Mouse (Mus musculus): ENCODE measurements at regions not wholly inside any gene's neighbourhood (a gene's known extent, or its start where the extent isn't known, plus 50 kb on each side); places are given as distances from the start of the nearest gene placed in this dataset.

GRCm38 (mm10) chr13:102566846-102567572 is 126.3 kb upstream of the Cd180 start:
- H3K4me3 ChIP-seq (replicated peaks; ENCODE audit: low read depth, low read length) = no peak overlapping the region
- WGBS = 58% methylated on average over 3 of the region's 3 CpGs
- no peaks in the 10 kb centered on the region for H3K9me3 ChIP-seq (ENCODE audit: control insufficient read depth, low read length)
- no peak overlapping the region for H3K9ac ChIP-seq (replicated peaks; ENCODE audit: low read length)
- ATAC-seq (ENCODE audit: low FRiP score, low TSS enrichment) (no peak), DNase-seq (no peak)
- H3K27me3 ChIP-seq (ENCODE audit: control insufficient read depth, insufficient read depth, low read length) = no peaks in the 10 kb centered on the region
- no peak overlapping the region for H3K4me2 ChIP-seq (ENCODE audit: low read length)
- H3K27ac ChIP-seq (replicated peaks; ENCODE audit: low read depth, low read length) = no peak overlapping the region
- H3K36me3 ChIP-seq (ENCODE audit: control insufficient read depth, insufficient read depth, low read length) = no peaks in the 10 kb centered on the region
- H3K4me1 ChIP-seq (ENCODE audit: control insufficient read depth, insufficient read depth, low read length) = 0 out of 2 replicates have a peak, but pooled peaks cover 3% of the 10 kb centered on the region

DNA sequence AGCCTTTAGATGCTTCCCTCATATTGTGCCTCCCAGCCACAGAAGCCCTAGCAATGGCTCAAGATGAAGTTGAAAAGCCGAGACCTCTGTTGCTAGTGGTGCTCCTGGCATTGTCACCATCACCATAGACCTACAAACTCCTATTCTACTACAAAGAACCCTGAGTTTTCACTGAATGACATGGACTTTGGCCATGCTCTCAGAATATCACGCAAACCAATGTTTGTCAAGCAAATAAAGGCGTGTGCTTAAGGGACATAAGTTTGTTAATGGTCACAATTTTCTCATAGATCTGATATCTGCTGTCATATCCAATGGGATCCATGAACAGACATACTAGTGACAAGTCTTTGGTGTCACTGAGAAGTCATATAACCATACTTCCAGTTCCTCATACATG is 123.8 kb upstream of the Cd180 start:
- Histone ChIP-seq H3K36me3 (ENCODE audit: control insufficient read depth, insufficient read depth, low read length) (no peaks in the 10 kb centered on the region), H3K27ac (replicated peaks; ENCODE audit: low read depth, low read length) (no peak overlapping the region), H3K27me3 (ENCODE audit: control insufficient read depth, insufficient read depth, low read length) (no peaks in the 10 kb centered on the region), H3K9me3 (ENCODE audit: control insufficient read depth, low read length) (no peaks in the 10 kb centered on the region), H3K4me2 (ENCODE audit: low read length) (no peak overlapping the region), H3K4me1 (ENCODE audit: control insufficient read depth, insufficient read depth, low read length) (0 out of 2 replicates have a peak, but pooled peaks cover 3% of the 10 kb centered on the region), H3K9ac (replicated peaks; ENCODE audit: low read length) (no peak overlapping the region), H3K4me3 (replicated peaks; ENCODE audit: low read depth, low read length) (no peak overlapping the region)
- DNase-seq (no peak), ATAC-seq (ENCODE audit: low FRiP score, low TSS enrichment) (no peak)
- 96% methylated on average over 3 of the region's 3 CpGs for WGBS

DNA sequence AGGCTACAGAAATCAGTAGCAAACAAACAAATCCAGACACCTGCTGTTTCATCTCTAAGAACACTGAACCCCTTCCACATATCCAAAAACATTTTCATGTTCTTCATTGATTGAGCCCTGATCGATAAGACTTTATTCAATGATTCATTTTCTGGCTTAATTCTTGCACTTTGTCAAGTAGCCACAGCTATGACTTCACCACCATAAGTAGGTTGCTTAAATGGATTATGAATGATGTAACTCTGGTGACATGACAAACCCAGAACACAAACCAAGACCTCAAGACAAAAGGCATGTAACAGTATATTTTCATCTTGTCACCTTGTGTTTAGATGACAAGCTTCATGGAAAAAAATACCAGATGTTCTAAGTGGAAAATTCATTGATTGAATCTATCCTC is 123.1 kb upstream of the Cd180 start:
- H3K27me3 ChIP-seq (ENCODE audit: control insufficient read depth, insufficient read depth, low read length) = no peaks in the 10 kb centered on the region
- ATAC-seq (ENCODE audit: low FRiP score, low TSS enrichment) = no peak
- WGBS = 95% methylated on average over 1 of the region's 1 CpGs

GRCm38 (mm10) chr13:102573286-102573921 is 120.0 kb upstream of the Cd180 start:
- Histone ChIP-seq H3K9ac (replicated peaks; ENCODE audit: low read length) (no peak overlapping the region), H3K36me3 (ENCODE audit: control insufficient read depth, insufficient read depth, low read length) (no peaks in the 10 kb centered on the region), H3K9me3 (ENCODE audit: control insufficient read depth, low read length) (no peaks in the 10 kb centered on the region), H3K4me1 (ENCODE audit: control insufficient read depth, insufficient read depth, low read length) (no peaks in the 10 kb centered on the region), H3K4me2 (ENCODE audit: low read length) (no peak overlapping the region), H3K27ac (replicated peaks; ENCODE audit: low read depth, low read length) (no peak overlapping the region), H3K4me3 (replicated peaks; ENCODE audit: low read depth, low read length) (no peak overlapping the region), H3K27me3 (ENCODE audit: control insufficient read depth, insufficient read depth, low read length) (no peaks in the 10 kb centered on the region)
- DNase-seq (peak; percentile 33), ATAC-seq (ENCODE audit: low FRiP score, low TSS enrichment) (peak; percentile 46; the same call in 1 of the 2 replicates)
- WGBS = 23% methylated on average over 5 of the region's 5 CpGs

More for the DNA sequence above, 123.1 kb upstream of the Cd180 start:
- 0 out of 2 replicates have a peak, but pooled peaks cover 3% of the 10 kb centered on the region for H3K4me1 ChIP-seq (ENCODE audit: control insufficient read depth, insufficient read depth, low read length)
- no peak overlapping the region for H3K4me3 ChIP-seq (replicated peaks; ENCODE audit: low read depth, low read length)
- no peak overlapping the region for H3K27ac ChIP-seq (replicated peaks; ENCODE audit: low read depth, low read length)
- no peak for DNase-seq
- no peaks in the 10 kb centered on the region for H3K9me3 ChIP-seq (ENCODE audit: control insufficient read depth, low read length)
- H3K36me3 ChIP-seq (ENCODE audit: control insufficient read depth, insufficient read depth, low read length) = no peaks in the 10 kb centered on the region
- H3K9ac ChIP-seq (replicated peaks; ENCODE audit: low read length) = no peak overlapping the region
- no peak overlapping the region for H3K4me2 ChIP-seq (ENCODE audit: low read length)

DNA sequence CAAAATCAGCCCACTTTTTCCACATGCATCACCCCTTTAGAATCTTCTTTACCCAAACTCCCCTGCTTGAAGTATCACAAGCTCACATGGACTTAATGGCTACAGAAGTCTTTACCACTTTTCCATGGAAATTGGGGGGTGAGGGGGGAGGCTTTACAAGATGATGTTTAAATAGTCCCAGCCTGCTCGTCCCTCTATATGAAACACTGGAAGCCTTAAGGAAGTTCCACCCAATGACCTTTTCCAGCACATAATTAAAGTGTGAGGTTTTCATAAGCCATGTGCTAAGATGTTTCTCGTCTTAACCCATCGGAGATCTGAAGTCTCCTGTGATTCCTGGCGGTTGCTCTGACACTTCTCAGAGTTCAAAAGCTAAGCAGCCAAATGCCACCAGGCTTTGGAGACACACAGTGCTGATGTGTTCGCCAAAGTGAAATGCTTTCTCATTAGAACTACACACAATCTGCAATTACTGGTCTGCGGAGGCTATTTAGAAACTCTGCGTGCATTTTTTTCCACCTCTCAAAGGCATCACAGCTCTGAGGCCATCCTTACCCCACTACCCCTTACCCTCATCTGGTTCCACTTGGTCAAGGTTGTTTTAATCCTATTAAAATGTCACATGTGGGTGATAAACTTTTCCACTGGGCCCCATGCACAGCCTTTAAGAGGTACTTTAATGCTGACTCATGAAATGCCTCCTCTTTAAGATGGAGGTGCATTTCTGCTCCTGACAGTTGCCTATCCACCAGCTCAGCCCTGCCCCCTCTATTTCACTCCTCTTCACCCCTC is 116.3 kb upstream of the Cd180 start:
- Histone ChIP-seq H3K9me3 (ENCODE audit: control insufficient read depth, low read length) (no peaks in the 10 kb centered on the region), H3K4me3 (replicated peaks; ENCODE audit: low read depth, low read length) (no peak overlapping the region), H3K27me3 (ENCODE audit: control insufficient read depth, insufficient read depth, low read length) (no peaks in the 10 kb centered on the region), H3K4me1 (ENCODE audit: control insufficient read depth, insufficient read depth, low read length) (no peaks in the 10 kb centered on the region), H3K9ac (replicated peaks; ENCODE audit: low read length) (no peak overlapping the region), H3K4me2 (ENCODE audit: low read length) (no peak overlapping the region), H3K27ac (replicated peaks; ENCODE audit: low read depth, low read length) (no peak overlapping the region), H3K36me3 (ENCODE audit: control insufficient read depth, insufficient read depth, low read length) (no peaks in the 10 kb centered on the region)
- DNase-seq (no peak), ATAC-seq (ENCODE audit: low FRiP score, low TSS enrichment) (no peak)
- whole genome bisulfite sequencing = 78% methylated on average over 7 of the region's 7 CpGs

DNA sequence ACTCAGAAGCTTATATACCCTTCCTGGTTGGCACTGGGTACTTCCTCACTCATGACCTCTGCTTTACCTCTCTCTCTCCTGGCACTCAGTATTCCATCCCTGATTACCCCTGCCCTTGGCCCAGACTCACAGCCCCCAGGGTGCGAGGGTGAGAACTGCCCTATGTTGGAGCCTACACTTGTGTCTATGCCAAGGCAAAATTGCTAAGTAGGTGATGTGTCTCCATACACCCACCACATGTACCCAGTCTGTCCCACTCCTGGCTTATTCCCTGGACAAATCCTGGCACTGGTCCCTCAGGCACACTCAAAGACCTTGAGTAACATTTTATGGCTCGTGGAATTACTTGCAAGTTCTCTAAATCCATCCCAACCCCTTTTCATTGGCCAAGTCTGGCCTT is 114.5 kb upstream of the Cd180 start:
- 83% methylated on average over 2 of the region's 2 CpGs for WGBS
- Histone ChIP-seq H3K36me3 (ENCODE audit: control insufficient read depth, insufficient read depth, low read length) (no peaks in the 10 kb centered on the region), H3K9me3 (ENCODE audit: control insufficient read depth, low read length) (no peaks in the 10 kb centered on the region), H3K27me3 (ENCODE audit: control insufficient read depth, insufficient read depth, low read length) (no peaks in the 10 kb centered on the region), H3K27ac (replicated peaks; ENCODE audit: low read depth, low read length) (no peak overlapping the region), H3K9ac (replicated peaks; ENCODE audit: low read length) (no peak overlapping the region), H3K4me2 (ENCODE audit: low read length) (no peak overlapping the region), H3K4me3 (replicated peaks; ENCODE audit: low read depth, low read length) (no peak overlapping the region), H3K4me1 (ENCODE audit: control insufficient read depth, insufficient read depth, low read length) (no peaks in the 10 kb centered on the region)
- ATAC-seq (ENCODE audit: low FRiP score, low TSS enrichment) (peak; percentile 37; the same call in 1 of the 2 replicates), DNase-seq (no peak)

- H3K9me3 ChIP-seq (ENCODE audit: control insufficient read depth, low read length) = no peaks in the 10 kb centered on the region
- H3K4me1 ChIP-seq (ENCODE audit: control insufficient read depth, insufficient read depth, low read length) = no peaks in the 10 kb centered on the region
- no peak overlapping the region for H3K4me3 ChIP-seq (replicated peaks; ENCODE audit: low read depth, low read length)
- H3K4me2 ChIP-seq (ENCODE audit: low read length) = no peak overlapping the region
- ATAC-seq (ENCODE audit: low FRiP score, low TSS enrichment) (no peak), DNase-seq (no peak)
- no peak overlapping the region for H3K27ac ChIP-seq (replicated peaks; ENCODE audit: low read depth, low read length)
- WGBS = 93% methylated on average over 3 of the region's 3 CpGs
- H3K9ac ChIP-seq (replicated peaks; ENCODE audit: low read length) = no peak overlapping the region
- H3K36me3 ChIP-seq (ENCODE audit: control insufficient read depth, insufficient read depth, low read length) = no peaks in the 10 kb centered on the region
- H3K27me3 ChIP-seq (ENCODE audit: control insufficient read depth, insufficient read depth, low read length) = no peaks in the 10 kb centered on the region
Observed at GRCm38 (mm10) chr13:102579638-102580037, 113.7 kb upstream of the Cd180 start.

DNA sequence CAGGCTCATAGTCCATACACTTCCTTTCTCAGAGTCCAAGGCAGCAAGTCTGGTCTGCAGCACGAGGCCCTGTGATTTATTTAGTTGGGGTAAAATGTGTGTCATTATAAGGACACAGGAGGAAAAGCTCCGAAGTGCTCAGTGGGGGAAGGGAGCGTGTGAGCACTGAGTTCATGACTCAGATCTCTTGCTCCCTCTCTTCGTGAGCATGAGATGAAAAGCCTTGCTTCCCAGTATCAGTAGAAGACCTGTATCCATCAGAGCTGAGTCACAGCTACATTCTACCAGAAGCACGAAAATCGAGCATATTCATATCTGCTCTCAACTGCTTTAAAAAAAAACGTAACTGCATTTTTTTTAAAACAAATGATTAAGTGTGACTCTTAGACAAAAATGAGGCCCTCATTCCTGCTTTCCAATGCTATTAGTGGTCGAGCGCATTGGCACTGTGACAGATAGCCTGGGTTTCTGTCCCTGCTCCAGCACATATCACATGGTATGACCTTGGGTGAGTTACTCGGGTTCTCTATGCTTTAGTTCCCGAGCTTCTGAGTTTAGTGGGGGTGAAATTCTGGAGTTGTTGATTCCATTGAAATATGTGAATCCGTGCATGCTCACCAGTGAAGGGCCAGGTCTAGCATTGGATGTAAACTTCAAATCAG is 109.2 kb upstream of the Cd180 start:
- H3K4me1 ChIP-seq (ENCODE audit: control insufficient read depth, insufficient read depth, low read length) = no peaks in the 10 kb centered on the region; the same call in 1 of the 2 replicates
- WGBS = 88% methylated on average over 12 of the region's 12 CpGs
- no peak overlapping the region for H3K4me2 ChIP-seq (ENCODE audit: low read length)
- H3K27ac ChIP-seq (replicated peaks; ENCODE audit: low read depth, low read length) = no peak overlapping the region
- H3K9ac ChIP-seq (replicated peaks; ENCODE audit: low read length) = no peak overlapping the region
- ATAC-seq (ENCODE audit: low FRiP score, low TSS enrichment) (no peak), DNase-seq (no peak)
- H3K4me3 ChIP-seq (replicated peaks; ENCODE audit: low read depth, low read length) = no peak overlapping the region
- H3K9me3 ChIP-seq (ENCODE audit: control insufficient read depth, low read length) = no peaks in the 10 kb centered on the region
- H3K36me3 ChIP-seq (ENCODE audit: control insufficient read depth, insufficient read depth, low read length) = no peaks in the 10 kb centered on the region
- no peaks in the 10 kb centered on the region for H3K27me3 ChIP-seq (ENCODE audit: control insufficient read depth, insufficient read depth, low read length)

All from midbrain, embryonic 14.5 days (tissue).